Mouse (Mus musculus) heart, embryonic 12.5 days (tissue): ENCODE results near the gene Ms4a4b. TPM values are rescaled to one million over a fixed set of nuclear protein-coding genes. Genes with fewer than 3 reads are reported as not detected.
"Not testable (repeated sequence)": the region's sequence is repeated elsewhere in the genome, so short reads cannot be mapped to it uniquely, and the experiment has no call there.

Source experiments
- ATAC-seq: fragments of 200-750 bp; cut with Nextera tagmentation; 2 replicates; pipeline ENCODE4 v1.8.0; 2017; ENCODE audit warnings: moderate TSS enrichment, moderate library complexity; ENCODE audit not compliant: insufficient number of reproducible peaks, low FRiP score
- H3K27ac ChIP-seq: fragments of 300-500 bp; sonication (generic); 2 replicates; pipeline ENCODE4 v1.5.1; 2016; ENCODE audit warnings: mild to moderate bottlenecking, moderate library complexity; ENCODE audit not compliant: poor library complexity, severe bottlenecking
- H3K27me3 ChIP-seq: fragments of 300-500 bp; sonication (generic); replicated peaks from 2 replicates; pipeline ENCODE4 v1.6.1; 2016; ENCODE audit warnings: mild to moderate bottlenecking, moderate library complexity
- H3K36me3 ChIP-seq: fragments of 300-500 bp; sonication (generic); 2 replicates; pipeline ENCODE4 v1.6.1; 2016; ENCODE audit warnings: mild to moderate bottlenecking, moderate library complexity
- H3K4me1 ChIP-seq: fragments of 300-500 bp; sonication (generic); replicated peaks from 2 replicates; pipeline ENCODE4 v1.6.1; 2016; ENCODE audit warnings: mild to moderate bottlenecking
- H3K4me2 ChIP-seq: fragments of 300-500 bp; sonication (generic); 2 replicates; pipeline ENCODE4 v1.6.1; 2016; ENCODE audit warnings: mild to moderate bottlenecking, moderate library complexity
- H3K4me3 ChIP-seq: fragments of 300-500 bp; sonication (generic); 2 replicates; pipeline ENCODE4 v1.5.1; 2016; ENCODE audit warnings: mild to moderate bottlenecking
- H3K9ac ChIP-seq: fragments of 300-500 bp; sonication (generic); 2 replicates; pipeline ENCODE4 v1.6.1; 2016; ENCODE audit warnings: mild to moderate bottlenecking, moderate library complexity
- H3K9me3 ChIP-seq: fragments of 300-500 bp; sonication (generic); replicated peaks from 2 replicates; pipeline ENCODE4 v1.6.1; 2016; ENCODE audit warnings: mild to moderate bottlenecking, moderate library complexity
- WGBS: fragments of 180-500 bp; shearing (Covaris S2); methylation state at CpG from one replicate; pipeline ENCODE4 v1.1.7; 2016; 5-methylcytosine and 5-hydroxymethylcytosine counted together
- polyA plus RNA-seq: library from polyadenylated mRNA; unstranded; fragments of >200 nt; fragmentation: Nextera tagmentation; extraction: Ambion mirVana; gene quantifications from 2 replicates; pipeline ENCODE4 v1.2.1, GENCODE M21; 2016

The Ms4a4b gene
- polyA plus RNA-seq, 1 experiment from 2014 or later, result not detected

DNA sequence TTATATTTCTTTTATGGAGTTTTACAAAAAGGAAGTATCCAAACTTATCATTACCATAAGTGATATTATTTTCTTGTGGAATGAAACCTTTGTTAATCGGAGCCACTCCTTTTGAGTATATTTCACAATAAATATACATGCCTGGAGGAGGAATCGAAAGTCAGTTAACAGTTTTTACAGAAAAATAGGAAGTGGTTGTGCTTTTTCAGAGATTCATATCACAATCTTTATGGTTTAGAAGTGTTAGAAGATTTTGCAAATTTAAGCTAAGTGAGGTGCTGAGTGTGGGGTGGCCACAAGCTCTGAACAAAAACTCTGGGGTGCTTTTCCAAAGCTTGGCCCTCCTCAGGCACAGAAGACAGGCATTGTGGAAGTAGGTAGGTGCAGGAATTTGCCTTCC, 3.9 kb downstream of the Ms4a4b start:
- Histone ChIP-seq H3K4me1 (no peaks in the 10 kb centered on the region), H3K27me3 (no peaks in the 10 kb centered on the region), H3K4me2 (no peak overlapping the region), H3K9me3 (no peaks in the 10 kb centered on the region), H3K36me3 (no peaks in the 10 kb centered on the region), H3K4me3 (no peak overlapping the region), H3K9ac (no peak overlapping the region), H3K27ac (no peak overlapping the region)
- WGBS, result 76% methylated on average over 2 of the region's 2 CpGs
- ATAC-seq, result no peak

- H3K27me3 ChIP-seq, H3K9ac ChIP-seq, H3K4me1 ChIP-seq, H3K27ac ChIP-seq, H3K4me2 ChIP-seq, H3K36me3 ChIP-seq, H3K4me3 ChIP-seq, H3K9me3 ChIP-seq, ATAC-seq: not testable (repeated sequence)
- 77% methylated on average over 4 of the region's 4 CpGs for WGBS
Observed at GRCm38 (mm10) chr19:11459041-11459440, 15.7 kb downstream of the Ms4a4b start.

- H3K4me2 ChIP-seq, H3K36me3 ChIP-seq, H3K4me3 ChIP-seq, H3K27ac ChIP-seq, H3K27me3 ChIP-seq, H3K9me3 ChIP-seq, H3K9ac ChIP-seq, H3K4me1 ChIP-seq, ATAC-seq: not testable (repeated sequence)
- 33% methylated on average over 1 of the region's 1 CpGs for WGBS
Observed at GRCm38 (mm10) chr19:11464795-11465194, 21.4 kb downstream of the Ms4a4b start.

- no peak for ATAC-seq
- Histone ChIP-seq H3K4me3 (no peak overlapping the region), H3K9ac (no peak overlapping the region), H3K27me3 (no peaks in the 10 kb centered on the region), H3K4me2 (no peak overlapping the region), H3K9me3 (no peaks in the 10 kb centered on the region), H3K27ac (no peak overlapping the region), H3K4me1 (no peaks in the 10 kb centered on the region), H3K36me3 (no peaks in the 10 kb centered on the region)
- 67% methylated on average over 5 of the region's 5 CpGs for WGBS
Observed at GRCm38 (mm10) chr19:11466471-11466870, 23.1 kb downstream of the Ms4a4b start.

- not testable (repeated sequence) for ATAC-seq, H3K4me3 ChIP-seq, H3K9me3 ChIP-seq, H3K36me3 ChIP-seq, H3K27ac ChIP-seq, H3K4me1 ChIP-seq, H3K9ac ChIP-seq, H3K4me2 ChIP-seq, H3K27me3 ChIP-seq
- WGBS, result 45% methylated on average over 1 of the region's 1 CpGs
Observed at GRCm38 (mm10) chr19:11468361-11468760, 25.0 kb downstream of the Ms4a4b start.

- H3K36me3 ChIP-seq, H3K27ac ChIP-seq, H3K4me2 ChIP-seq, H3K9ac ChIP-seq, H3K27me3 ChIP-seq, H3K4me3 ChIP-seq, H3K4me1 ChIP-seq, H3K9me3 ChIP-seq, ATAC-seq: not testable (repeated sequence)
- WGBS, result 73% methylated on average over 4 of the region's 4 CpGs
Observed at GRCm38 (mm10) chr19:11469215-11469614, 25.9 kb downstream of the Ms4a4b start, which contains the start of gene Ms4a6c. Gene Ms4a6c, plus strand, starts transcription at chr19:11469366.

- no peak overlapping the region for H3K4me3 ChIP-seq
- no peaks in the 10 kb centered on the region for H3K4me1 ChIP-seq
- no peaks in the 10 kb centered on the region for H3K36me3 ChIP-seq
- H3K27ac ChIP-seq, result no peak overlapping the region
- no peak for ATAC-seq
- H3K9me3 ChIP-seq, result no peaks in the 10 kb centered on the region
- 82% methylated on average over 2 of the region's 2 CpGs for WGBS
- no peak overlapping the region for H3K4me2 ChIP-seq
- H3K9ac ChIP-seq, result no peak overlapping the region
- H3K27me3 ChIP-seq, result no peaks in the 10 kb centered on the region
Observed at GRCm38 (mm10) chr19:11479714-11480113, 36.4 kb downstream of the Ms4a4b start.

DNA sequence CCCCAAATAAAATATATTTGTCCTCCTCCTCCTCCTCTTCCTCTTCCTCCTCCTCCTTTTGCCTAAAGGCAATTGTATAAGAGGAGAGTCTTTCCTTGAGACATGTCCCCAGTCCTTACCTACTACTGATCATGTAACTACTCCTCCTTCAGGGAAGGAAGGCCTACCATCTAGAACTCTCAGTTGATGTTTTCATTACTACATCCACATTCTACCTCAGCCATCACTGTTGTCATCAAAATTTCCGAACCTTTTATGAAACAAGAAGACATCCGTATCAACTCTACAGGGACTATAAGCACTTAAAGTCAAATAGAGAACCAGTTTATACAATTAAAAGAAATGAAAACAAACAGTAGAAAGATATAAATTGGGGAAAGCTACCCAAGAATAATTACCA, 39.3 kb downstream of the Ms4a4b start:
- no peak overlapping the region for H3K9ac ChIP-seq
- no peak overlapping the region for H3K4me2 ChIP-seq
- H3K36me3 ChIP-seq, result no peaks in the 10 kb centered on the region
- no peak for ATAC-seq
- WGBS, result 80% methylated on average over 2 of the region's 2 CpGs
- H3K27ac ChIP-seq, result no peak overlapping the region
- no peaks in the 10 kb centered on the region for H3K9me3 ChIP-seq
- H3K4me3 ChIP-seq, result no peak overlapping the region
- no peaks in the 10 kb centered on the region for H3K4me1 ChIP-seq
- H3K27me3 ChIP-seq, result no peaks in the 10 kb centered on the region

DNA sequence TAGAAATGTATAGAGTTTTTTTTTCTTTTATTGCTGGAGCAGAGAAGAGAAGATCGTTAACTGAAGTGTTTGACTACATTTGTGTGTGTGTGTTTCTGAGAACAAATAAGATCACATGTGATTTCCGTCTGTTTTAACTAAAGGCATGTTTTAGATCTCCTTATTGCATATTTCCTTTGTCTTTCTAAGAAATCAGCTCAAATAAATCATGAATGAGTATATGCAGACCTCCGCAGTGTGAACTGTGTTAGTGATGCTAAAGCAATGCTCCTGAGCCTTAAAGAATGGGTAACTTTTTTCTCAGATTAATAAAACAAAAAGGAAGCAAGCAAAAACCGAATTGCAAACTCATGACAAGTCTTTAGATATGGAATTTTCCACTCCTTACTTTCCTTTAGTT, 40.6 kb downstream of the Ms4a4b start:
- no peaks in the 10 kb centered on the region for H3K36me3 ChIP-seq
- 68% methylated on average over 4 of the region's 4 CpGs for WGBS
- no peak for ATAC-seq

DNA sequence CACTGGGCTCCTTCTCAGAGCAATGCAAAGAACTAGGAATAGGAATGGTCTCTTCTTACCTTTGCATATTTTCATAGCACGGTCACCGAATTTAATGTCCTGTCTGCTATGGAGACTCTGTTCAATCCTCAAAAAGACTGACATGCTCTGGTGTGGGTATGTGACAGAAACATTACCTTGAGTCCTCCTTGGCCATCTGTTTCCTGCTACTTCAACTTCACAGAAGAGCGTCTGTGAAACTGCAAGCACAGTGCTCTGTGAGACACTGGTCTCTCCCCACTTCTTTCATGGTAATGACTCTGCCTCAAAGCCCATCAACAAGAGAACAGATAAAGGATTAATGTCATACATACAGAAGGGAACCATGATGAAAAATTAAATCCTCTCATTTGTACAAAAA, 41.0 kb downstream of the Ms4a4b start:
- no peak for ATAC-seq
- no peak overlapping the region for H3K27ac ChIP-seq
- no peak overlapping the region for H3K4me2 ChIP-seq
- no peak overlapping the region for H3K9ac ChIP-seq
- no peak overlapping the region for H3K4me3 ChIP-seq
- no peaks in the 10 kb centered on the region for H3K36me3 ChIP-seq
- H3K4me1 ChIP-seq, result no peaks in the 10 kb centered on the region
- H3K9me3 ChIP-seq, result no peaks in the 10 kb centered on the region
- 70% methylated on average over 3 of the region's 3 CpGs for WGBS
- H3K27me3 ChIP-seq, result no peaks in the 10 kb centered on the region

More for the DNA sequence above, 40.6 kb downstream of the Ms4a4b start:
- Histone ChIP-seq H3K4me1 (no peaks in the 10 kb centered on the region), H3K9me3 (no peaks in the 10 kb centered on the region), H3K9ac (no peak overlapping the region), H3K4me3 (no peak overlapping the region), H3K27me3 (no peaks in the 10 kb centered on the region), H3K27ac (no peak overlapping the region), H3K4me2 (no peak overlapping the region)

- Histone ChIP-seq H3K9ac (no peak overlapping the region), H3K4me2 (no peak overlapping the region), H3K9me3 (no peaks in the 10 kb centered on the region), H3K4me1 (no peaks in the 10 kb centered on the region), H3K4me3 (no peak overlapping the region), H3K27ac (no peak overlapping the region), H3K36me3 (no peaks in the 10 kb centered on the region), H3K27me3 (no peaks in the 10 kb centered on the region)
- no peak for ATAC-seq
- WGBS, result 77% methylated on average over 3 of the region's 3 CpGs
Observed at GRCm38 (mm10) chr19:11485266-11485665, 41.9 kb downstream of the Ms4a4b start.

GRCm38 (mm10) chr19:11485746-11486145, 42.4 kb downstream of the Ms4a4b start, which contains the start of gene Gm8369:
Gene Gm8369, plus strand, starts transcription at chr19:11485938.
- 61% methylated on average over 2 of the region's 2 CpGs for WGBS
- H3K27me3 ChIP-seq, result no peaks in the 10 kb centered on the region
- no peaks in the 10 kb centered on the region for H3K4me1 ChIP-seq
- H3K4me3 ChIP-seq, result no peak within 1 kb of the TSS
- H3K4me2 ChIP-seq, result no peak within 1 kb of the TSS
- no peak for ATAC-seq
- no peaks in the 10 kb centered on the region for H3K9me3 ChIP-seq
- H3K36me3 ChIP-seq, result no peaks in the 10 kb centered on the region
- no peak within 1 kb of the TSS for H3K9ac ChIP-seq
- H3K27ac ChIP-seq, result no peak within 1 kb of the TSS
